Mouse (Mus musculus) layer of hippocampus, postnatal 10 days (tissue): ENCODE measurements around the gene Fbxl15. TPM values are rescaled to one million over a fixed set of nuclear protein-coding genes. Genes with fewer than 3 reads are reported as not detected.

ENCODE experiments used
- DNase-seq, 2 experiments: peaks; one replicate each; pipeline ENCODE4 v3.0.0; 2021; ENCODE audit warnings: low spot score in 2 of 2
- long read RNA-seq: library from polyadenylated mRNA; stranded (forward); transcript quantifications from one replicate; pipeline ENCODE4 v2.0.0, GENCODE M21; 2023
- total RNA-seq, 2 experiments: library from RNA; stranded (reverse); gene quantifications; 2 replicates each; pipeline ENCODE4 v1.2.3; 2021

The Fbxl15 gene
- 10 to 100 TPM; 30.2 to 33.6 TPM for total RNA-seq
- long read RNA-seq, transcript Fbxl15-201 (4 exons, 1,348 nt): major isoform, 23 of 91 reads
- long read RNA-seq, partial matches to known transcripts: 66 of 91 reads
- long read RNA-seq, other reads (novel, unspliced or antisense): 2 of 91 reads

DNA sequence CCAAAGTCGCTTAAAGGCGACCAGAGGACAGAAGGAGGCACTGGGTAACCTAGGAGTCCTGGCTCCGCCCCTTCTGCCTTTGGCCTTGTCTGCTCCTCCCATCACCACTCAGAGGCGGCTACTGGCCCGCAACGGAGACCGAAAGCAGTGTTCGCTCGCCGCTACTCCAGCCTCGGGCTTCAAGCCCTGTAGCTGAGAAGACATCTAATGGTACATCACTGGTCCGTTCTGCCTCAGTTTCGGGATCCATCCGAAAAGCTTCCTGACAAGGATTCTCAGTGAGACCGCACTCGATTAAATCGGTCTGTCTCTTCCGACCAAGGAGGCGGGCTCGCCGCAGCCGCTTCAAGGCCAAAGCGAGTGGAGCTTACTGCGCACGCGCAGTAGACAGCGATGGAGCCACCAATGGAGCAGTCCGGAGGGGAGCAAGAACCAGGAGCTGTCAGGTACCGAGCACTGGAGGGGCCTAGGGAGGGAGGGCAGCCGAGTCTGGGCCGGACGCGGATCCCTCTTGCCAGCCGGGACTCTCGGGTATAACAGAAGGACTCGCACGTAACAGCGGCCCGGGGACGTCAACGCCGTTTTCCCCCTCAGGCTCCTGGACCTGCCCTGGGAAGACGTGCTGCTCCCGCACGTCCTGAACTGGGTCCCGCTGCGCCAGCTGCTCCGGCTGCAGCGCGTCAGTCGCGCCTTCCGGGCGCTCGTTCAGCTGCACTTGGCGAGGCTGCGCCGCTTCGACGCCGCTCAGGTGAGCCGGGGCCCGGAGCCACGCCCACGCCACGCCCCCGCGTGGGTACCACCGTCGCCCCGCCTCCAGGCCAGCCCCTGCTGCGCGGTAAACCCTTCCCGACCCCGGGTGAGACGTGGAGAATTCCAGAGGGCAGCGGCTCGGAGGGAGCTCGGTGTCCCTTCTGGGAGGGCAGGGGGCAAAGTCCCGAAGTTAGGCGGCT, at the start of gene Fbxl15:
Gene Fbxl15 (plus strand): TSS at position 104 of the 950 bp plus-strand sequence.
- DNase-seq: peak; percentile 95 to 97

DNA sequence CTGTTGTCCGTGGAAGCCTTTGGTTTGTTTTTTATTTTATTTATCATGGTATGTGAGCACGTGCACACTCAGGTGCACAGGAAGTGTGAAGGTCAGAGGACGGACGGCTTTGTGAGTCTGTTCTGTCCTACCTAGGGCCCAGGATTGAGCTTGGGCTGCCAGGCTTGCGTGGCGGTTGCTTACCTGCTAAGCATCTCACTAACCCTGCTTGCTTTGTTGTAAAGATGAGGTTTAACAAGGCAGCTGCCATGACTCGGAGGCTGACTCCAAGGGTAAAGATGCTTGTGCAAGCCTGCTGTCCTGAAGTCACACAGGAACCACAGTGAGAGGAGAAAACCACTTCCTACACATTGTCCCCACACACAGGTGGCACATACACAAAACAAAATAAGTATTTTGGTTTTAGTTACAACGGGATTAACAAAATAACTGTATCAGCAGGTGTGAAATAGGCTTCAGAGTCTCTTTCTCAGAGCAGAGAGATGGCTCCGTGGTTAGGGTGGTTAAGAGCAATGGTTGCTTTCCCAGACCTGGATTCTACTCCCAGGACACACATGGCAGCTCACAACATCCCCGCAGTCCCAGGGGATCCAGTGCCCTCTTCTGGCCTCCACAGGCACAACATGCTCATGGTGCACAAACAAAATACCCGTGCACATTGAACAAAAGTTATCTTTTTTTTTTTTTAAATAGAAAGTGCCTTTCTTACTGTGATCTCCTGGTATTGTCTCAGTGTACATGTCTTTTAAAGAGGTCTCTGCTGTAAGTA, 45.7 kb upstream of the Fbxl15 start:
- DNase-seq: no peak

DNA sequence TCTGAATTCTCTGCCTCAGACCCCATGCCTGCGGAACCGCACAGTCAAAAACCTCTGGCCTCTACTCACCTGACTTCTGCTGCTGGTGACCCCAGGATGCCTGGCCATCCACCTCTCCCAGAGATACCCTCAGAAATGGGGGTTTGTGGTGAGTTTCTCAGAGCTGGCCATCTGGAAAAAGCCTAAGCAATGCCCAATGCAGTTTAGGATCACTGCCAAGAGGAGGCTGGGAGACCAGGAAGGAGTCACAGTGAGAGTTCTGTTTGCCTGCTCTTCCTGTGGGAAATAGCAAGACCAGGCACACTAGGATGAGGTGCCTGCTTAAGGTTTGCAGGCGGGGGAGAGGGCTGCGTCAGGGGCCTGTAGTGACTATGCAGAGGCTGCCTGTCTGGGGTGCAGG, 43.3 kb upstream of the Fbxl15 start:
- no peak for DNase-seq

DNA sequence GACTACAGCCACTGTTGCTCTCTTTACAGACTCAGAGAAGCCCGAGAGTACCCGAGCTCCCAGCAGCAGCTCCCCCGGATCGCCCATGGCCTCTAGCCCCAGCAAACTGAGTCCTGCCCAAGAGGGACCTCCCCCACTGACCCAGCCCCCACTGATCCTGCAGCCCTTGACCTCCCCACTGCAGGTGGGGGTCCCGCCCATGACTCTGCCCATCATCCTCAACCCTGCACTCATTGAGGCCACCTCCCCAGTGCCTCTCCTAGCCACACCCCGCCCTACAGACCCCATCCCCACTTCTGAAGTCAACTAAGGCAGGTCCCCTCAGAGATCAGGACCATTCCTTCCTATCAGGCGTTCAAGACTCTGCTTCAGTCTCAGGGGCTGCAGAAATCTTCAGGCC, 42.4 kb upstream of the Fbxl15 start:
- DNase-seq: no peak

DNA sequence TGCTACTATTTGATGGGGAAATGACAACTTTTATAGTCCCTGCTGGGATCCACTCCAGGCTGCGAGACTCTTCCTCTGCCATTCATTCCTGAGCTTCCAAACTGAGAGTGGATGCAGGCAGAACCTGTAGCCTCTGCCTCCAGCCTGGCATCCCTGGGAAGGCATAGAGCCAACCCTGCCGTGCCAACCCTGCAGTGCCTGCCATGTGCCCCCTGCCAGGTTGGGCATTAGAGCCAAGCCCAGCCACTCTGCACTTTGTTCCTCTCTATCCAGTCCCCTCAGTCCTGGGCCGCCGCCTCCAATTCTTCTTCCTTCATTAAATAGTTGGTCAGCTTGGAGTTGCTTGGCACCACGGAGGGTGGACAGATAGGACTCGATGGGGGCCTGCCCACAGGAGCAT, 41.9 kb upstream of the Fbxl15 start:
- peak; percentile 57 to 64 for DNase-seq

DNA sequence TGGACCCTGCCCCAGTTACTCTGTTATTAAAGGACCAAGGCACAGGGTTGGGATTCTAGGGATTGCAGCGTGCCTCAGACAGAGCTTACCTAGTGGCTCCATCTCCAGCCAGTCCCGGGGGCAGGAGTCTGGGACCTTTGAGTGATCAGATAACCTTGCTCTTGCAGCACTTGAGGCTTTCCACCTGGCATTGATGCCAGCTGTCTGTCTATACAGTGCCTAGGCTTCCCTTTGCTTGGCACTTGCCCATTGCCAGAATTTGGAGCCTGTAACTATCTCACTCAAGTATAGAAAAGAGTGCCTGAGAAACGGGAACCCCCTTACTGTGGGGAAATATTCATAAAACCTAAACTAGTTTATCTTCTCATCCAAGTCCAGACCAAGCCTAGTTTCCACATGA, 41.1 kb upstream of the Fbxl15 start:
- DNase-seq: no peak

DNA sequence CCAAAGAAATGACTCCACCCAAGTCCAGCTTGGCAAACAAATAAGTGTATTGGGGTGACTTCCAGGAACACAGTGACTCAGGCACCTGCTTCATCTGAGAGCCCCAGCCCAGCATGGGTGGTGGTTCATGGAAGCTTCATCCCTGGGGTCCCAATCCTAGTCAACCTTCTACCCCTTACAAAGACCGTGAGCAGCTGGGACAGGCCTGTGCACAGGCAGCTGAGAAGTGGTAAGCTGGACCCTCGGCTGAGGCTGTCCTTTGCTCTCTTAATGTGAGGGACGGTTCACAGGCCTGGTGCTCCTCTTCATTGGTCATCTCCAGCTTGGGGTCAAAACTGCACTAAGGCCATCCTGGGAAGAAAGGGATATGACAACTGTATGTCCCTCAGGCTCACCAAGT, 40.4 kb upstream of the Fbxl15 start:
- no peak for DNase-seq

DNA sequence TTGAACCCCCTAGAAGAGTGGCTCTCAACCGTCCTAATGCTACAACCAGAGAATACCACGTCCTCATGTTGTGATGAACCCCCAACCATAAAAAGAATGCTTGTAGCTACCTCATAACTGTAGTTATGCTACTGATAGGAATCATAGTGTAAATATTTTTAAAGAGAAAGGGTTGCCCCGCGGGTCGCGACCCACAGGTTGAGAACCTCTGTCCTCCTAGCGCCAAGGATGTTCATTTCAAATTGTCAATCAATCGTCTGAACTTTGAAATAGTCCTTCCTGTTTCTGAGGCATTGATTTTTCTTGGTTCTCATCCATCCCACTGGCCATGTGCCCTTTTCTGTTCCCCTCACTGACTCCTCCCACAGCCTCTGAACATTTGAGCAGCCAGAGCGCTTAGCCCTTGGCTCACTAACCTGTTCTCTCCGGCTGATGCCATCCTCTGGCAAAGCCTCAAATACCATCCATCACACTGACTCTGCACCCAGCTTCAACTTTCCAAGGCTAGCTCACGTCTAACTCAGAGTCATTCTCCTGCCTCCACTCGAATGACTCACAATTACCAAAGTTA, 37.4 kb upstream of the Fbxl15 start:
- no peak for DNase-seq

DNA sequence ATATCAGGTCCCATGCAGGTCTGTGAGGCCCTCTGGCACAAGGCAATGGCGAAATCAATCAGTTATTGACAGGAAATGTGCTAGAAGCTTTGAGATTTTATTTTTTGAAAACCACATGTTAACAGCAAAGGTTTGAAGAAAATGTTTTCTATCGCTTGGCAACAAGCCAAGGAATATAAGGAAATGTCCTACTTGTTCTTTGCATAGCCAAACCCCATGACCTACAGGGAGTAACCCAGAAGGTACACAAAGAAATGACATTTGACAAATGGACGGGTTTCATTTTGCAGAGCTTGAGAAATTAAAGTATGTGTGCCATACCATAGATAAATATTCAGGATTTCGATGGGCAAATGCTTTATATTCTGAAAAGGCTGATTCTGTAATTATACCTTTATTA, 31.0 kb upstream of the Fbxl15 start:
- DNase-seq: no peak

DNA sequence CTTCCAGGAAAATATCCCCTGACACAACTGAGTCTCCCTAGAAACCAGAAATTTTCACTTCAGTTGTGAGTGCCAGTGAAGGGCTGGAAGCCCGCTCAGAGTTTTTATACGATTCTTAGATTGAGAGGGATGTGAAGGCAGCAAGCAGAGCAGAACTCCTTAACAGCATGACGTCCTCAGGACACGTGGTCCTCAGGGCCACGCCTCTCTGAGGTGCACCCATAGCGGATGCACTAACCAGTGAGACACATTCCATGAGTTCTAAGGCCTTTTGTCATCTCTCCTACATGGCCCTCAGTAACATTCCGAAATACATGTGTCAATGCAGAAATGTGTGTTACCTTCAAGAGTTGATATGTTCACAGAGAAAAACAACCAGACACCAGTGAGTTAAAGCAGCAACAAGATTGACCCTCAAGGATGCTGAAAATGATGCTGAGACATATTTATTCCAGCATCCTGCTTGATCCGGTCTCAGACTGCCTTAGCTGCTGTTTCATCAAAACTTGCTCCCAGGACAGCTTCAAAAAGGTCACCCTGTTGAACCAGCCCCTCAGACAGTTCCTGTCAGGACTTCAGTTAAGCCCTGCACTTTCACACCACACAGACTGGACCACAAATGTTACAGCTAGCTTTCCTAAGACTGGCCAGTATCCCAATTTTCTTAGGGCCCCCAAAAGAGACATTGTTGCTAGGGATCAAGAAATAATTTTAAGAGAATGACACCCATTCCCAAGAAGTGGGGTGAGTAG, 27.5 kb upstream of the Fbxl15 start:
- no peak for DNase-seq

DNA sequence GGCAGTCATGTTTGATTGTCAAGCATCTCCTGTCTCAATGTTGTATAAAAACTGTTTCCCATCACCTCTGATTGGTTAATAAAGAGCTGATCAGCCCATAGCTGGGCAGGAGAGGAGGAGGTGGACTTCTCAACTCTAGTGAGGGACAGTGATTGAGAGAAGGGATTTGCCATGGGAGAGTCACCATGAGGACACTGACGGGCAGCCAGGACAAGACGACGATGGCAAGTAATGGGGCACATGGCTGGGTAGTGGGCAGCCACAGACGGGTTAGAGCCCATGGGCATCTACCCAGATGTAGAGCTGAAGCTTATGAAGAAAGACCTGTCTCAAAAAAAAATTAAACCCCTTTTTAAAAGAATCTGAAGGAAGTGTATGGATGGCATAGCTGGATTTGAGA, 25.4 kb upstream of the Fbxl15 start:
- no peak for DNase-seq

DNA sequence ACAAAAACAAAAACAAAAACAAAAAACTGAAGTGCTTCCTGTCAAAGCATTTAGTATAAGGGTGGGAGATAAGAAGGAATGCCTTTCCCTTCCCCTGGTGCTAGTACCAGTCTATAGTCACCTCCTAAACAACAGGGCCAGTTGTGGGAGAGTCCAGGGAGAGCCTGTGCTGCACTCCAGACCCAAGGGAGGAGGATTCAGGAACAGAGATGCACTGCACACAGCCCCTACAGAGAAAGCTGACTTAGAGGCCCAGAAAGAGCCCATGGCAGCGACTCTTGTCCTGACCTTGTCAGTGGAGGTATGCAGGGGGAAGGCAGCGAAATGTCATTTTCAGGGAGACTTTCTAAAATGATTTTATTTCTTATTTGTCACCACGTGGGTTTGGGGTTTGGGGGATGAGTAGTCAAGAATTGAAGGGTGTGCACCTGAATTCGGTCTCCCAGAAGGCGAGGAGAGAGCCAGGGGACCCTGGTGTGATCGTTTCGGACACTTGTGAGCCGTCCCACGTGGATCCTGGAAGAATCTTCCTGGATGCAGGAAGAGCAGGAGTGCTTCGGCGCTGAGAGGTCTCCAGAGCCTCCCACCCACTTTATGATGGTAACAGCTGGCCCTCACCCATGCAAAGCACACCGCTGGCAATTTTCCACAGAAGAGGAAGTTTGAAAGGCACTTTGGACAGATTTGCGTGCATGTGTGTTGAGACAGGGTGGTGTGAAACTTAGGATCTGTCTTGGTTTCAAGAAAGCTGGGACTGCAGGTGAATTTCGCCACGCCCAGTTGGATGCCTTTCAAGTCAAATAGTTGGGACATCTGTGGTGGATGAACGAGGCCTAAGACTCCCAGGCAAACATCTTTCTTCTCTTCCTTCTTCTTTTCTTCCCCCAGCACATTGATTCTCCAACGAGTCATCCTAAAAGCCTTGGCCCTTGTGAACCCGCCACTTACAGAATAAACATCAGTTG, 24.5 kb upstream of the Fbxl15 start:
- no peak for DNase-seq

DNA sequence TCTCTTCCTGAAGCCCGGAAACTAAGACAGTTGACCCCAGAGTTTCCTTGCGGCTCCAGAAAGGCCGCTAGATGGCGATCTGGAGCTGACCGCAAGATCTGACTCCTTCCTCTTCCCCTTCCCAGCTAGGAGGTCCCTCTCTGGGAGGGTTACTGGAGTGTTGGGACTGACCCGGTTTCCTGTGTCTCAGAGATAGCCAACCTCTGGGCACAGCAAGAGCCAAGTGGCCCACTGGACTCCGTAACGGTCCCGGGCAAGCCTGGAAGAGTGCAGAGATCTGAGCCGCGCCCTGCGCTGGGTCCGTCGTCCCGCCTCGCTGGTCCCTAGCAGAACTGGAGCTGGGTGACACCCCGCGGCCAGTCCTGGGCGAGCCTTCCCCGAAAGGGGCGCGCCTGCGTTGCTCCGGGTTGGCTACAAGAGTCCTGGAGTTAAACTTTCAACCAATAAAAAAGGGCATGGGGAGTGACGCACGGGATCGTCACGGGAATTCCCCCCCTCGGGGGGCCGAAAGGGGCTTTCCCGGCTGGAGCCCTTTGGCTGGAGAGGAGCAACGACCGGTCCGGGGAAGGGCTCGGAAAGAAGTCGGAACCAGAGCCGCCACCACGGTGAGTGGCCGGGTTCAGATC, 23.7 kb upstream of the Fbxl15 start, which contains the start of gene Nfkb2:
Gene Nfkb2 (plus strand): TSS at position 105 of the 626 bp plus-strand sequence.
- DNase-seq: peak; percentile 81 to 86

DNA sequence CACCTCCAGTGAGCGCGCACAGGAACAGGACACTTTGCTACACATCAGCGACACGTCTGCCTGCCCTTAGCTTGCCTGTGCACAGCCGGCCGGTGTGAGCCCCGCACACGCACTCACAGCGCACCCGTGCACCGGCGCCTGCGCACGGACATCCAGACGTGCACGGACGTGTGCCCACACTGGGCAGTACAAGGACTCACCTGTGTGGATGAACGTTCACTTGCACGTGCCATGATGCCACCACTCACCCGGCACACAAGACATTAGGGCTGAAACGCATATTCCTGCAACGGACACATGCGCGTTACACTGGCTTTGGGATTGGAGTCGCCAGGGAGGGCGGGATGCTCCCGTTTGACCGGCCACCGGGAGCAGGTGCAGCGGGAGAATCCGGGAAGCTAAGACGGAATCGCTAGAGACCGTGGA, 23.1 kb upstream of the Fbxl15 start:
- DNase-seq: no peak

DNA sequence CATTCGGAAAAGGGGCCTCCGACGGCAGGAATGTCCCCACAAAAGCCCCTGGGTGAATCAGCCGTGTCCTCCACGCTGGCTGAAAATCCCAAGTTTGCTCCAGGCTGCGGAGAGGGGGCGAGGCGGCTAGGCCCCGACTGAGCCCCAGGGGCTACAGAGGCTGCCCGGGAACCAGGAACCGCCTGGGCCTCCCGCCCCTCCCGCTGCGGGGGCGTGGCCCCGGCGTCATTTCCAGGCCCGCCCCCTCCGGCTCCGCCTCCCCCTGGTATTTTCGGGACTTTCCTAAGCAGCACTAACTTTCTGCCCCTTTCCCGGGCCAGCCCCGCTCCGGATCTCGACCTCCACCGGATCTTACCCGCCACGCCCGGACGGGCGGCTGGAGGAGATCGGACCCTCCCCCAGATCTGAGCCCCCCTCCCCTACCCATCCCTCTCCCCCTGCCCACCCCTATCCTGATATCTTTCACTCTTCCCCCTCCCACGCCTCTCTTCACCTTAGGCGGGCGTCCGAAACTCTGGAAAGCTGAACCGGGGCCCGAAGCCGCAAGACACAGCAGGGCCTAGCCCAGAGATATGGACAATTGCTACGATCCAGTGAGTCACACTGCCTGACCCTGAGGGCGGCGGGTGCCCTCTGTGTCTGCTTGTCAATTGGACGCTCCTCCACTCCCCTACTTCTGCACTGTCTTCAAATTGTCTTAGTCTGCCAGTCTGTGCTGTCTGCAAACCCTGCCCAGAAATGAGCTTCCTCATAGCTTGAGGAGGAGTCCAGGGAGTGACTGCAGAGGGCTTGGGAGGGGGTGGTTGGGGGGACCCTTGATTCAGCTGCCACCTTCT, 22.3 kb upstream of the Fbxl15 start:
- DNase-seq: peak; percentile 68 to 81

DNA sequence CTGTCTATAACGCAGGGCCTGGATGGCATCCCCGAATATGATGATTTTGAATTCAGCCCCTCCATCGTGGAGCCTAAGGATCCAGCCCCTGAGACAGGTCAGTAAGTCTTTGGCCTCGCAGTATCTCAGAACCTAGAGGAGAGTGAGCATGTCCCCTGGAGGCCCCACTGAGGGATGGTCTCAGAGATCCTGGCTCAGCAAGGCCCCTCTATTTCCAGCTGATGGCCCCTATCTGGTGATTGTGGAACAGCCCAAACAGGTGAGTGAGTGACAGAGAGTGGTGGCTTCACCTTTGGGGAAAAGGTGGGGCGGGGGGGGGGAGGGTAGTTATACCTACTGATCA, 21.7 kb upstream of the Fbxl15 start:
- no peak for DNase-seq

DNA sequence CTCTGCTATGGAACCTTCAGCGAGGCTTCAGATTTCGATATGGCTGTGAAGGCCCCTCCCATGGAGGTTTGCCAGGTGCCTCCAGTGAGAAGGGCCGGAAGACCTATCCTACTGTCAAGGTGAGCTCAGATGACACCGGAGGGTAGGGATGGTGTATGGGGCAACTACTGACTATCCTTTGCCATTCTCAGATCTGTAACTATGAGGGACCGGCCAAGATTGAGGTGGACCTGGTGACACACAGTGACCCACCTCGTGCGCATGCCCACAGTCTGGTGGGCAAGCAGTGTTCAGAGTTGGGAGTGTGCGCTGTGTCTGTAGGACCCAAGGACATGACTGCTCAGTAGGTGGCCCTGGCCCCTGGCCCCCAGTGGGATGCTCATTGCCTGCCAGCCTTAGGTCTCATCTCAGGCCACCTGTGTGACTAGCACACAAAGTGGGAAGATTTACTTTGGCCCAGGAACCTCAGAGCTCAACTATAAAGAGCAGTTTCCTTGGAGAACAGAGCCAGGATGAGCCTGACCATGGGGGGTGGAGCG, 21.2 kb upstream of the Fbxl15 start:
- no peak for DNase-seq

DNA sequence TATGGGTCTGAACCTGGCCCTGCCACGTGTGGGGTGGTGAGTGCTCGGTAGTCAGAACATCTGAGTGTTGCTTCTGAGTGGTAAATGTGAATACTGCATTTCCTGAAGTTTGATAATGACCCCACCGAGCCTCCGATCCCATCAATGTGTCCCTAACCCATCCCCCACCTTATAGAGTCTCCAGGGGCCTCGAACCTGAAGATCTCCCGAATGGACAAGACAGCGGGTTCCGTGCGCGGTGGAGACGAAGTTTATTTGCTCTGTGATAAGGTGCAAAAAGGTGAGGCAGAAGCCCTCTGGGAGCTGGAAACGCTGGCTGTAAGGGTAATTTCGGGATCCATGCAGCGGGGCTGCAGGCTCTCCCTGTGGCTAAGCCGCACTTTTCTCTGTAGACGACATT, 20.2 kb upstream of the Fbxl15 start:
- peak; percentile 3 to 11 for DNase-seq
